Mouse (Mus musculus): ENCODE data around the gene Alk.

Gene Alk

DNA sequence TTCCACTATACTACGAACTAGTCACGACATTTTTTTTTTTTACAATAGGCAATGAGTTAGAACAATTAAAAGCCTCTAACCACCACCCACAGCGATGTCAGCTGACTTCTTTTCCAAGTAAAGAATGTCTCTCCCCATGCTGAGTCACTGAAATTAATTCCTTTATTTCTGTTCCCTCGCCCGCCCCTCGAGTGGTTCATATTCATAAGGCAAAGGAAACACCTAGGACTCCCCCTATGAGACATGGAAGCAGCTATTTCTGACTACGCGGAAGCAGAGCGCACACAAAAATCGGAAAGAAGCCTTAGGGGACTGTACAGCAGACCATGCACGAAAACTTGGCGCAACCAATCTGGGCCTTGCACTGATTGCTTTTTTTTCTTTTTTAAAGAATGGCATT, 735.6 kb downstream of the Alk start:
- DNase-seq = no peak

DNA sequence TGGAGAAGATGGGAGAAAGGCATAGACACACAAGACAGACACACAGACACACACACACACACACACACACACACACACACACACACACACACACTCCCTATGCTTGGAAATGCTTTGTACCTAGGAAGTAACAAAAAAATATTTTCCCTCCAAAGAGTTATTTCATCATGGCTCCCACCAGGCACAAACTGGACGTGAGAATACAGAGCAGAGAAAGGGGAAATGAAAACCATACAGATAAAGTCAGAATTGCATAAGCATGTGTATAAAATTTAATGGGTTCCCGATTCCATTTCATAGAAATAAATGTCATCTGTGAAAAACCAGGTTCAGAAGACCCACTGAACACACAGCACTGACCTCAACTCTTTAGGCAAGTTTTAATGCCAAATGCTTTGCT, 736.5 kb downstream of the Alk start:
- DNase-seq = no peak

- no peak for DNase-seq
Measured at GRCm38 (mm10) chr17:71865437-71865836, 739.0 kb downstream of the Alk start.

- no peak for DNase-seq
Measured at GRCm38 (mm10) chr17:71864039-71864438, 740.4 kb downstream of the Alk start.

DNA sequence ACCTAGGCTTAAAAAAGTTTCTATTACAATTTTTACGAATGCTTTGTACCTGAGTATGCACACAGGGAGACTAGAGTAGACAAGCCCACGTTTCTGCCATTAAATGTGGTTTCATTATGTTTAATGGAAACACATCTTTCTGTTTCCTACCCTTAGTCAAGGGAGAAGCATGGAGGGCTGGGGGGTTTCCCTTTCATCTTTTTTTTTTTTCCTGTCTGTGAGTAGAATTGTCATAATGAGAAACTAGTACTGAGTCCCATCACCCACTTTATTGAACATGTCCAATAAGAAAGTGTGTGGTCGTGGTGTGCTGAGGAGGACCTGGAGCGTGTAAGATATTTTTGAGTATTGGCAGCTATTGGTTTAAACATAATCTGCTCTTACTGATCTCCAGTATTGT, 741.5 kb downstream of the Alk start:
- DNase-seq = no peak

- DNase-seq = no peak
Measured at GRCm38 (mm10) chr17:71862184-71862583, 742.2 kb downstream of the Alk start.

GRCm38 (mm10) chr17:71831960-71832359, 772.5 kb downstream of the Alk start:
- no peak for DNase-seq

GRCm38 (mm10) chr17:71828647-71829414, 775.6 kb downstream of the Alk start:
- DNase-seq = no peak

DNA sequence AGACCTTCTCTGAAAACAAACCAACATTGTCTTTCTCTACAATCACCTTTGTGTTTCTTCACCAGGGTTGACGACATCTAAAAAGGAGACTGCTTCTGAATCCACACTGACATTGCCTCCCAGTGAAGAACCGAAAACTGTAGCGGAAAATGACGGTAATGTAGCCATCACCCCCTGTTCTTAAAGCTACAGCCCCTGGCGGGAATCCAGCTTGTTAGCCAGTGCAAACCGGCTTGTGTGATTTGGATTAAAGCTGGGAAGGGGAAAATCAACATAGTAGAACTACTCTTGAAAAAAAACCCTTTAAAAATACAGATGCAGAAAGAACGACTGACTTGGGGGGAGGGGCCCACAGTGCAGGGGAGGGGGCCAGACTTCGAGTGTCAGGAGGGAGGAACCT, 776.8 kb downstream of the Alk start:
- peak in 1 of 2 experiments; percentile 29 for DNase-seq

GRCm38 (mm10) chr17:71826603-71827002, 777.8 kb downstream of the Alk start:
- DNase-seq = no peak

- no peak for DNase-seq
Measured at GRCm38 (mm10) chr17:71823622-71824306, 780.7 kb downstream of the Alk start.
